Mouse (Mus musculus): ENCODE measurements around the gene Gm18336. TPM values are rescaled to one million over a fixed set of nuclear protein-coding genes. Genes with fewer than 3 reads are reported as not detected.
"Not testable (repeated sequence)": the region's sequence is repeated elsewhere in the genome, so short reads cannot be mapped to it uniquely, and the experiment has no call there.

Gene Gm18336
- not detected for total RNA-seq (2022)

GRCm38 (mm10) chrX:73398636-73399035 is at the start of gene Gm18336:
TSS of gene Gm18336 (minus strand) at chrX:73398736.
- DNase-seq: not testable (repeated sequence)

DNA sequence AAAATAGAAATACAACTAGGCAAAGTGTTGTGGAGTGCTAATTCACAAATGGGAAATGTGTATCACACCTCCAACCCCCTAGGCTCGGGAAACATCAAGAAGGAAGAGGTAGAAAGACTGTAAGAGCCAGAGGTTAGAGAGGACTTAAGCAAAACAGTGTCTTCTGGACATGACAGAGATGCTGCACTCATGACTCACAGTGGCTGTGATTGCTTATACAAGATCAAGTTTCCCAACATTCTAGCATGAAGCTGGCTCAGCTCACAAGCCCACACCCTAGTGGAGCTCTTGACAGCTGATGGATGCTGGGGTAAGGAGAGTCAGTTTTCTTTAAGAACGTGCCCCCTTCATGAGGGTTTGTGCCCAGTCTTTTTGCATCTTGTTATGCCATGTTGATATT is 42.9 kb upstream of the Gm18336 start:
- DNase-seq: no peak

GRCm38 (mm10) chrX:73435252-73435651 is 36.7 kb upstream of the Gm18336 start, which contains the start of gene Trex2:
TSS of gene Trex2 (minus strand) at chrX:73435344.
- no peak for DNase-seq

- DNase-seq: no peak
Measured at GRCm38 (mm10) chrX:73432850-73433249, 34.3 kb upstream of the Gm18336 start.

GRCm38 (mm10) chrX:73430036-73430435 is 31.5 kb upstream of the Gm18336 start:
- no peak for DNase-seq

DNA sequence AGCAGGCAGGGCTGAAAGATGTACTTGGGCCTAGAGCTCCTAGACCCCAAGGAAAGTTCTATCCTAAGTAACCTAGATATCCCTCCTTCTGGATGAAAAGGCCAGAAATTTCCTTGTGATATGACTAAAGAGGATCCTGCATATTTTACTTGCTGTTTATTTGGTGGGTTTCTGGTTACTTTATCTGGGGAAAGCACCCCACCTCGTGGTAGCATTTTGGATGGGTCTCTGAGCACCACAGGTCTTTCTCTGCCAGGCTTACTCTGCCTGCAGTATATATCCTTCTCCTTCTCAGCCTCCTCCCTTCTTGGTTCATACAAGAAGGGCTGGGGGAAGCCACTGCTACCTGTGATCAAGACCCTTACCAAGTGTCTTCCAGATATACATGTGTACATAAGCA is 14.2 kb upstream of the Gm18336 start:
- no peak for DNase-seq

DNA sequence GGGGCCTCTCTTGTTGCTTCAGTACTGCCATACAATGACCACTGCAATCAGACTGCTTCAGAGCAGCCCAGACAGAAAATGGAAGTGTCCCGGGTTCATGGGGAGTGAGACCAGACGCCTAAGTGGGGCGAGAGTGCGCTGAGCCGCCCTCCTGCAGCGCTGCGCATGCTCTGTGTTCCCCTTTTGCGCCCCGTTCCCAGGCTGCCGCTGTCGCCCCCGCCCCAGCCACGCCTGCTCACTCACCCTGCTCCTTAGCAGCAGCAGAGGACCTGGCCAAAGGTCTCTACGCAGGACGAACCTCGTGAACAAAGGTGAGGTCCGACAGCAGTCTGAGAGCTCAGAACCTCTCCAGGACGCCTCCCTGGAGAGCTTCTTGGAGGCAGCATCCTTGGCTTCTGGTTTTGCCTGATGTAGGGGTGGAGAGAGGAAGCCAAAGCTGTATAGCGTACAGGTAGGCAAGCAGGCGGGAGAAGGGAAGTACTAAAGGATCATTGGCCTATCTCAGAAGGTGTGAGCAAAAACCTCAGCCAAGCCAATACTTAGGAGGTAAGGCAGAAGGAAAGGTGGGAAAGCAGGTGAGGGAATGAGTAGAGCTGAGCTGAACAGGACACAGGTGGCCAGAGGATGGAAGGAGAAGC is 12.5 kb upstream of the Gm18336 start, which contains the start of gene Zfp92:
Gene Zfp92 (plus strand): TSS at position 217 of the 638 bp plus-strand sequence.
- no peak for DNase-seq

DNA sequence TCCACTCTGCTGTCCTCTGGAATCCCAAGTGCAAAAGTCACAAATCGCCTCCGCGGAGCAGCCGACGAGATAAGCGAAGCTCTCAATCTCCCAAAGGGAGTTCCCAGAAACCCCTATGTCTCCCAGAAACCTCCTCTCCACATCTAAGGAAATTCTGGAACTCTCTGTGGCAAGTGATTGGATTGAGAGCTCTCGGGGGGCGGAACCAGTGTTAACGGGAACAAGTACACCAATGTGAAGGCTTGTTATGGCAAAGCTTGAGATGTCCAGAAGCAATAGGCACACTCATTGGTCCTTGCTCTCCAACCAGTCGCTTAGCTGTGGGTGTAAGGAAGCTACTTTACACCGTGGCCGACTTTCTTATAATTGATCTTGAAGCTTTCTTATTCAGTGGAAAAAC is 3.1 kb upstream of the Gm18336 start:
- DNase-seq: no peak

DNA sequence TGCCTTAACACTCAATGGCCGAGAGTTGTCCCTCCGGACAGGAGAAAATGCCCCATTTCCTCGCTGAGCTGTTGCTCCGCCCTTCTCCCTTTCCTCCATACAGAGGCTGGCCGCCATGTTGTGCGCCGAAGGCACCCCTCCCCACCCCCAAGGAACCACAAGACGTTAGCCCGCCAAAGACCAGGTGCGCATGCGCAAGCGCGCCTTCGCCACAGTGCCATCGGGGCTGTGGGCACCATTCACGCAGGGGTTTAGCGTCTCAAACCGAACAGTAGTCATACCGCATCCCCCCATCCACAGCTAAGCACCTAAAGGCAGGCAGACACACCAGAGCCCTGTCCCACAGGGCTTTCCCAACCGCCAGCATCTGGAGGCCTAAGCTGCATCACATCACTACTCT is 2.4 kb upstream of the Gm18336 start:
- DNase-seq: no peak

- DNase-seq: peak; percentile 47
Measured at GRCm38 (mm10) chrX:73396446-73396845, 2.1 kb downstream of the Gm18336 start.

DNA sequence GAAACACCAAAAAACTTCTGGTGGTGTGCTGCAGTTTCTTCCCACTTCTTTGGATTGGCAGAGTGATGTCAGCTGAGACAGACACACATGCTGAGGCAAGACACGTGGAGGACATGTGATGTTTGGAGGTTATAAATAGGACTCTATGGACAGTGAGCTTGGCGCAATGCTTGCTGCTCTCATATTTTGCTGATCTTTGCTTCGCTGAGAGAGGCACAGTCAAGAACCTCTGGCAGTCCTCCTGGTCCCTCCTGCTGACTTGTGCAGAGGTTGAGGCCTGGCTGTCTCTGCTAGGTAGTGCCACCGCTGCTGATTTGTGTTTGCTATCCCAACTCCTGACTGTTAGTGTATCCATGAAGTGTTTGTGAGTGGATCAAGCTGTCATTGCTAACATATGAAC is 7.1 kb downstream of the Gm18336 start:
- no peak for DNase-seq

- DNase-seq: no peak
Measured at GRCm38 (mm10) chrX:73384924-73385323, 13.6 kb downstream of the Gm18336 start.

DNA sequence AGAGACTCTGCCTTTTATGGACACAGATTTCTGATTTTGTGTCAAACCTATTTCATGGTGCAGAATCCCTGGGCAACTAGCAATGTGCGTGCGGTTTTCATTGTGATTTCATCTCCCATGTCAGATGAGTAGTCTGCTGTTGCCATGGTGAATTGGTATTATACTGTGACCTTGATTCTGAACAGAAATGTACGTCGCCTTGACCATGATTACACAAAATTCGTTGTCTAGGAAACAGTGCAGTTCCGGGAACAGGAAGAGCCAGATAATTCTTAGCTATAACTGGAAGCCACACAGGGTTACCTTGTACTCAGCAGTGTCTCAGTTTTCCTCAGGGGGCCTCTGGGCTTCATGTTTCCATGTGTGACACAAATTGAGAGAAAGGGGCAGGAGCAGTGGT is 14.1 kb downstream of the Gm18336 start:
- peak; percentile 8 for DNase-seq

DNA sequence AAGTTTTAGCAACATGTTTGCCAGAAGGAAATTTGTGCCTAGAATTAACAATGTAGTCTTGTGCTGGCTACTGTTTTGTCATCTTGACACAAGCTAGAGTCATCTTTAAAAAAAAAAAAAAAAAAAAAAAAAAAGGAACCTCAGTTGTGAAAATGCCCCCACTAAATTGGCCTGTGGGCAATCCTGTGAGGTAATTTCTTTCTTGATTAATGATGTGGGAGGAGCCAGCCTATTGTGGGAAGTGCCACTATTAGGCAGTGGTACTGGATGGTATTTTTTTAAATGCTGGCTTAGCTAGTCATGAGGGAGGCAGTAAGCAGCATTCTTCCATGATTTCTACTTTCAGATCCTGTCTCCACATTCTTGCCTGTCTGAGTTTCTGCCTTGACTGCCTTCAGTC is 35.2 kb downstream of the Gm18336 start:
- no peak for DNase-seq

- no peak for DNase-seq
Measured at GRCm38 (mm10) chrX:73356719-73357118, 41.8 kb downstream of the Gm18336 start.

DNA sequence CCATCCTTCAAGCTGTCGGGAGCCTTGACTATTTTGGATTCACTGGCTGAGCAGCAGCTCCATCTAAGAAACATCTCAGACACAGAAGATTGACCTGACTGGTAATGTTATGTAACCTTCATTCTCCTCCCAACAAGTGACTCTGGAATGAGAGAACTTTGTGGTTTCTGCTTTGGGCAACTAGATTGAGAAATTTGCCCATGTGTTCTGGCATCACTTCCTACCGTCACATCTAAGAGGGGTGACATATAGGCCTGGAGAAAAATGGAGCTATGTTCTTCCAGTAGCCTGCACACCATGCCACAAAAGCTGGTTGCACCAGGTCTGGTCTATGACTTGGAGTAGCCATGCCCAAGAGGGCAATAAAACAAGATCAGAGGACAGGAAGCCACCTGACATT is 42.4 kb downstream of the Gm18336 start:
- no peak for DNase-seq

Other genes starting within 250 kb of the Gm18336 start
- not detected for gene Xlr5b, start 249.9 kb downstream of the Gm18336 start, total RNA-seq (2022)
- under 1 TPM in 1 of 4 experiments, not detected in 3; 0.13 TPM for gene DXBay18, start 249.3 kb downstream of the Gm18336 start, total RNA-seq (2022)
- gene Spin2d, start 221.7 kb downstream of the Gm18336 start, total RNA-seq (2022): not detected
- 10 to 100 TPM in 2 of 4 experiments, 1 to 10 TPM in 2; 2.5 to 34.0 (median 13.8) TPM for gene Xlr3b, start 206.5 kb downstream of the Gm18336 start, total RNA-seq (2022)
- gene Xlr4b, start 184.4 kb downstream of the Gm18336 start, total RNA-seq (2022): 1 to 10 TPM in 2 of 4 experiments, not detected in 2; 1.9 to 2.6 TPM
- gene F8a, start 170.4 kb downstream of the Gm18336 start, total RNA-seq (2022): 10 to 100 TPM in 3 of 4 experiments, 1 to 10 TPM in 1; 9.7 to 11.8 (median 11.6) TPM
- 1 to 10 TPM in 2 of 4 experiments, not detected in 2; 1.4 to 5.8 TPM for gene Xlr4c, start 155.6 kb downstream of the Gm18336 start, total RNA-seq (2022)
- not detected for gene Xlr3c, start 133.3 kb downstream of the Gm18336 start, total RNA-seq (2022)
- gene Xlr5a, start 105.8 kb downstream of the Gm18336 start, total RNA-seq (2022): not detected
- not detected for gene Xlr5c, start 105.8 kb downstream of the Gm18336 start, total RNA-seq (2022)
- not detected for gene Gm45015, start 61.9 kb downstream of the Gm18336 start, total RNA-seq (2022)
- 10 to 100 TPM; 21.8 to 25.4 (median 22.7) TPM for gene Zfp275, start 56.1 kb downstream of the Gm18336 start, total RNA-seq (2022)
- gene Zfp92, start 12.4 kb upstream of the Gm18336 start, total RNA-seq (2022): 1 to 10 TPM in 1 of 4 experiments, under 1 TPM in 3; 0.42 to 1.1 (median 0.64) TPM
- gene Trex2, start 36.6 kb upstream of the Gm18336 start, total RNA-seq (2022): under 1 TPM in 1 of 4 experiments, not detected in 3; 0.34 TPM
- 10 to 100 TPM; 19.0 to 57.4 (median 39.0) TPM for gene Haus7, start 60.3 kb upstream of the Gm18336 start, total RNA-seq (2022)
- gene Bgn, start 84.9 kb upstream of the Gm18336 start, total RNA-seq (2022): 100 to 1,000 TPM; 251 to 364 (median 310) TPM
- gene Atp2b3, start 104.3 kb upstream of the Gm18336 start, total RNA-seq (2022): 100 to 1,000 TPM in 1 of 4 experiments, 10 to 100 TPM in 3; 68.5 to 100 (median 79.5) TPM
- gene Dusp9, start 240.7 kb upstream of the Gm18336 start, total RNA-seq (2022): 1 to 10 TPM in 1 of 4 experiments, under 1 TPM in 3; 0.17 to 1.1 (median 0.52) TPM